Mouse (Mus musculus): ENCODE results near the gene Clec2g. TPM values are rescaled to one million over a fixed set of nuclear protein-coding genes. Genes with fewer than 3 reads are reported as not detected.
"Not testable (repeated sequence)": the region's sequence is repeated elsewhere in the genome, so short reads cannot be mapped to it uniquely, and the experiment has no call there.

The Clec2g gene
- polyA plus RNA-seq, 1 experiment from 2014 or later, result 3.8 TPM

- Histone ChIP-seq H3K9me3 (ENCODE audit: control insufficient read depth, low read length) (no peaks in the 10 kb centered on the region), H3K4me3 (ENCODE audit: low read depth, low read length) (no peak overlapping the region), H3K27ac (replicated peaks) (no peak overlapping the region; the same call in 1 of the 2 replicates), H3K4me2 (replicated peaks; ENCODE audit: low read depth) (no peak overlapping the region), H3K27me3 (ENCODE audit: control insufficient read depth, insufficient read depth, low read length) (no peaks in the 10 kb centered on the region), H3K4me1 (replicated peaks; ENCODE audit: control insufficient read depth, insufficient read depth) (no peaks in the 10 kb centered on the region), H3K36me3 (ENCODE audit: control insufficient read depth, insufficient read depth, low read length) (no peaks in the 10 kb centered on the region), H3K9ac (ENCODE audit: low read length) (no peak overlapping the region)
- TF ChIP-seq CTCF (IDR thresholded peaks at IDR 0.05; ENCODE audit: low read depth) (no peak), EP300 (optimal IDR thresholded peaks at IDR 0.05) (no peak)
- DNase-seq (ENCODE audit: low spot score), result peak; percentile 46
- 71% methylated on average over 2 of the region's 2 CpGs for WGBS
- ATAC-seq (ENCODE audit: low FRiP score, low TSS enrichment), result peak; percentile 95
Observed at GRCm38 (mm10) chr6:128913598-128914254, 20.5 kb upstream of the Clec2g start.

DNA sequence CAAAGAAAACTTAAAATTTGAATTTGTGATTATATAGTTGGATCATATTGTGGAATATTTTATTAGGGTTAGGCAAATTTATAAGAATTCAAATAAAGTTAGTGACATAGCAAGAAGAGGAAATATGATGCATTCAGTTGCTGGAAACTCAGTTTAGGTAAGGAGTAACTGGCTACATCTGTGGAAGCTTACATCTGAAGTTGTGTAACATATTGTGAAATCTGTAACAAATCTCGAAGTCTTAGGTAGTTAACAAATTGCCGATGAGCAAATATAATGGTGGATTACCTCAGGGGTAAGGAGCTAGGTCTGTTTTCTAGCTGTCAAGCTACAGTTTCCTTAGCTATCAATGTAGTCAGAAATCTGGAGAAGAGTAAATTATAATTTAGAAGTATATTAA lies 16.9 kb upstream of the Clec2g start:
- DNase-seq (ENCODE audit: low spot score) (no peak), ATAC-seq (ENCODE audit: low FRiP score, low TSS enrichment) (no peak)
- H3K4me2 ChIP-seq (replicated peaks; ENCODE audit: low read depth), result no peak overlapping the region
- WGBS, result 66% methylated on average over 2 of the region's 2 CpGs
- no peaks in the 10 kb centered on the region for H3K27me3 ChIP-seq (ENCODE audit: control insufficient read depth, insufficient read depth, low read length)
- TF ChIP-seq CTCF (IDR thresholded peaks at IDR 0.05; ENCODE audit: low read depth) (no peak), EP300 (optimal IDR thresholded peaks at IDR 0.05) (no peak)
- no peak overlapping the region for H3K4me3 ChIP-seq (ENCODE audit: low read depth, low read length)
- H3K9ac ChIP-seq (ENCODE audit: low read length), result no peak overlapping the region
- H3K27ac ChIP-seq (replicated peaks), result no peak overlapping the region
- H3K9me3 ChIP-seq (ENCODE audit: control insufficient read depth, low read length), result no peaks in the 10 kb centered on the region
- no peaks in the 10 kb centered on the region for H3K4me1 ChIP-seq (replicated peaks; ENCODE audit: control insufficient read depth, insufficient read depth)
- H3K36me3 ChIP-seq (ENCODE audit: control insufficient read depth, insufficient read depth, low read length), result no peaks in the 10 kb centered on the region

- no peak for TF ChIP-seq EP300 (optimal IDR thresholded peaks at IDR 0.05)
- no peak for TF ChIP-seq CTCF (IDR thresholded peaks at IDR 0.05; ENCODE audit: low read depth)
- Histone ChIP-seq H3K4me1 (replicated peaks; ENCODE audit: control insufficient read depth, insufficient read depth) (no peaks in the 10 kb centered on the region), H3K4me3 (ENCODE audit: low read depth, low read length) (no peak overlapping the region), H3K27me3 (ENCODE audit: control insufficient read depth, insufficient read depth, low read length) (no peaks in the 10 kb centered on the region), H3K36me3 (ENCODE audit: control insufficient read depth, insufficient read depth, low read length) (no peaks in the 10 kb centered on the region), H3K9me3 (ENCODE audit: control insufficient read depth, low read length) (no peaks in the 10 kb centered on the region), H3K4me2 (replicated peaks; ENCODE audit: low read depth) (no peak overlapping the region), H3K27ac (replicated peaks) (no peak overlapping the region), H3K9ac (ENCODE audit: low read length) (no peak overlapping the region)
- WGBS, result 19% methylated on average over 2 of the region's 2 CpGs
- DNase-seq (ENCODE audit: low spot score) (no peak), ATAC-seq (ENCODE audit: low FRiP score, low TSS enrichment) (no peak)
Observed at GRCm38 (mm10) chr6:128933050-128933449, 1.1 kb upstream of the Clec2g start.

- H3K4me2 ChIP-seq (replicated peaks; ENCODE audit: low read depth); H3K9ac ChIP-seq (ENCODE audit: low read length); ATAC-seq (ENCODE audit: low FRiP score, low TSS enrichment); DNase-seq (ENCODE audit: low spot score); H3K4me3 ChIP-seq (ENCODE audit: low read depth, low read length); H3K4me1 ChIP-seq (replicated peaks; ENCODE audit: control insufficient read depth, insufficient read depth); H3K36me3 ChIP-seq (ENCODE audit: control insufficient read depth, insufficient read depth, low read length); H3K27ac ChIP-seq (replicated peaks); H3K9me3 ChIP-seq (ENCODE audit: control insufficient read depth, low read length); H3K27me3 ChIP-seq (ENCODE audit: control insufficient read depth, insufficient read depth, low read length): not testable (repeated sequence)
- WGBS, result 85% methylated on average over 4 of the region's 13 CpGs
Observed at GRCm38 (mm10) chr6:128935889-128936665, 1.9 kb downstream of the Clec2g start.

GRCm38 (mm10) chr6:128941646-128942421 lies 7.7 kb downstream of the Clec2g start:
- no peak overlapping the region for H3K9ac ChIP-seq (ENCODE audit: low read length)
- H3K4me2 ChIP-seq (replicated peaks; ENCODE audit: low read depth), result no peak overlapping the region
- TF ChIP-seq EP300 (optimal IDR thresholded peaks at IDR 0.05), result no peak
- TF ChIP-seq CTCF (IDR thresholded peaks at IDR 0.05; ENCODE audit: low read depth), result no peak
- H3K36me3 ChIP-seq (ENCODE audit: control insufficient read depth, insufficient read depth, low read length), result no peaks in the 10 kb centered on the region
- no peaks in the 10 kb centered on the region for H3K9me3 ChIP-seq (ENCODE audit: control insufficient read depth, low read length)
- WGBS, result 73% methylated on average over 5 of the region's 5 CpGs
- H3K4me3 ChIP-seq (ENCODE audit: low read depth, low read length), result no peak overlapping the region
- H3K4me1 ChIP-seq (replicated peaks; ENCODE audit: control insufficient read depth, insufficient read depth), result no peaks in the 10 kb centered on the region
- no peaks in the 10 kb centered on the region for H3K27me3 ChIP-seq (ENCODE audit: control insufficient read depth, insufficient read depth, low read length)
- DNase-seq (ENCODE audit: low spot score), result no peak
- ATAC-seq (ENCODE audit: low FRiP score, low TSS enrichment), result peak; percentile 32; the same call in 1 of the 2 replicates
- no peak overlapping the region for H3K27ac ChIP-seq (replicated peaks)
